Mouse (Mus musculus): Measurements from ENCODE around the gene Sult4a1. TPM values are rescaled to one million over a fixed set of nuclear protein-coding genes. Genes with fewer than 3 reads are reported as not detected.
A peak's percentile ranks its signal among the peaks of the same experiment; 100 is the strongest.

Gene Sult4a1
- polyA plus RNA-seq (2015; fragmentation: Nextera tagmentation; extraction: Ambion mirVana), result 40.3 and 43.3 TPM in 2 replicates

- H3K9ac ChIP-seq, result peak within 1 kb of the TSS; percentile 73
- no peaks in the 10 kb centered on the region for H3K36me3 ChIP-seq (ENCODE audit: poor library complexity, severe bottlenecking)
- H3K9me3 ChIP-seq (replicated peaks), result no peaks in the 10 kb centered on the region
- WGBS, result under 1% methylated on average over 77 of the region's 77 CpGs
- H3K4me3 ChIP-seq, result peak within 1 kb of the TSS; percentile 63
- peaks cover 24% of the 10 kb centered on the region for H3K4me1 ChIP-seq
- H3K27me3 ChIP-seq, result peaks cover 44% of the 10 kb centered on the region
- peak within 1 kb of the TSS; percentile 84 for H3K4me2 ChIP-seq
- ATAC-seq, result peak; percentile 79
- no peak within 1 kb of the TSS for H3K27ac ChIP-seq
Observed at GRCm38 (mm10) chr15:84105105-84105923, at the start of gene Sult4a1. Gene Sult4a1 (minus strand): TSS chr15:84105754.

GRCm38 (mm10) chr15:84140929-84141328 is 35.4 kb upstream of the Sult4a1 start:
- H3K27me3 ChIP-seq, result no peaks in the 10 kb centered on the region
- no peaks in the 10 kb centered on the region for H3K36me3 ChIP-seq (ENCODE audit: poor library complexity, severe bottlenecking)
- peaks cover 13% of the 10 kb centered on the region; the same call in 1 of the 2 replicates for H3K4me1 ChIP-seq
- no peak overlapping the region for H3K4me3 ChIP-seq
- 0 out of 2 replicates have a peak overlapping the region, but pooled peaks have one; percentile 25 for H3K27ac ChIP-seq
- ATAC-seq, result no peak
- no peak overlapping the region for H3K4me2 ChIP-seq
- no peaks in the 10 kb centered on the region for H3K9me3 ChIP-seq (replicated peaks)
- no peak overlapping the region for H3K9ac ChIP-seq
- WGBS, result 35% methylated on average over 5 of the region's 5 CpGs

GRCm38 (mm10) chr15:84140109-84140508 is 34.6 kb upstream of the Sult4a1 start:
- H3K27me3 ChIP-seq, result no peaks in the 10 kb centered on the region
- 48% methylated on average over 3 of the region's 3 CpGs for WGBS
- peaks cover 13% of the 10 kb centered on the region; the same call in 1 of the 2 replicates for H3K4me1 ChIP-seq
- H3K27ac ChIP-seq, result no peak overlapping the region
- H3K36me3 ChIP-seq (ENCODE audit: poor library complexity, severe bottlenecking), result no peaks in the 10 kb centered on the region
- 0 out of 2 replicates have a peak, but pooled peaks cover 3% of the 10 kb centered on the region for H3K9me3 ChIP-seq (replicated peaks)
- H3K9ac ChIP-seq, result no peak overlapping the region
- no peak overlapping the region for H3K4me3 ChIP-seq
- no peak overlapping the region for H3K4me2 ChIP-seq
- no peak for ATAC-seq

DNA sequence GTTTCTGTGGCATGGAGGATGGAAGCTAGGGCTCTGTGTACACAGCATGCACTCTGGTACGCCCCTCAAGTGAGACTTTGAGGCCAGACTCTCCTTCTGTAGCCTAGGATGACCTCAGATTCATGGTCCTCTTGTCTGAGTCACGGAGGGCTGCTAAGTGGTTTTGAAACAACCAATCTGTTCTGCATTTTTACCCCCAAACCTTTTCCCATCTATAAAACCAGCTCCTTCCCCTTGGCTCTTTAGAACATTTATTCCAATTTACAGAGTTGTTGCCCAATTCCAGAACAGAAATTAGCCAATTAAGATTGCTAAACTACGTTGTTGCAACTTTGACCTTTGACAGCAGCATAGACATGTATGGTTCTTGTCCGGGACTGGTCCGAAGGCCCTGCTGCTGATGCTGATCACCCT is 34.0 kb upstream of the Sult4a1 start:
- no peak for ATAC-seq
- peaks cover 13% of the 10 kb centered on the region; the same call in 1 of the 2 replicates for H3K4me1 ChIP-seq
- 0 out of 2 replicates have a peak, but pooled peaks cover 3% of the 10 kb centered on the region for H3K9me3 ChIP-seq (replicated peaks)
- no peak overlapping the region for H3K27ac ChIP-seq
- no peak overlapping the region for H3K4me3 ChIP-seq
- no peak overlapping the region for H3K4me2 ChIP-seq
- no peaks in the 10 kb centered on the region for H3K27me3 ChIP-seq
- H3K36me3 ChIP-seq (ENCODE audit: poor library complexity, severe bottlenecking), result no peaks in the 10 kb centered on the region
- WGBS, result 90% methylated on average over 5 of the region's 5 CpGs
- no peak overlapping the region for H3K9ac ChIP-seq

GRCm38 (mm10) chr15:84136473-84137415 is 31.2 kb upstream of the Sult4a1 start:
- Histone ChIP-seq H3K4me2 (no peak overlapping the region), H3K36me3 (ENCODE audit: poor library complexity, severe bottlenecking) (no peaks in the 10 kb centered on the region), H3K27ac (no peak overlapping the region), H3K4me1 (peaks cover 13% of the 10 kb centered on the region; the same call in 1 of the 2 replicates), H3K9me3 (replicated peaks) (0 out of 2 replicates have a peak, but pooled peaks cover 3% of the 10 kb centered on the region), H3K27me3 (no peaks in the 10 kb centered on the region), H3K4me3 (no peak overlapping the region), H3K9ac (no peak overlapping the region)
- 12% methylated on average over 12 of the region's 12 CpGs for WGBS
- no peak for ATAC-seq

DNA sequence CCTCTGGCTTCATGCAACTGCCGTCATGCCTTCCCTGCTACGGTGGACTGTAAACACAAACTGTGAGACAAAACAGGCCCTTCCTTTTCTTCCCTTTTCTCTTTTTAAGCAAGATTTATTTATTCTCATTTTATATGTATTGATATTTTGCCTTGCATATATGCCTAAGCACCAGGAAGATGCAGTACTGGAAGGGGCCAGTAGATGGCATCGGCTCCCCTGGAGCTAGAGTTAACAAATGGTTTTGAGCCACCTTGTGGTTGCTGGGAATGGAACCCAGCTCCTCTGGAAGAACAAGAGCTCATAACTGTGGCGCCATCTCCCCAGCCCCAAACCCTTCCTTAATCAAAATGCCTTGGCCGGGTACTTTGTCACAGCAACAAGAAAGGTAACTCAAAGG is 29.9 kb upstream of the Sult4a1 start:
- 0 out of 2 replicates have a peak, but pooled peaks cover 3% of the 10 kb centered on the region for H3K9me3 ChIP-seq (replicated peaks)
- no peak for ATAC-seq
- no peak overlapping the region for H3K27ac ChIP-seq
- H3K4me2 ChIP-seq, result no peak overlapping the region
- peaks cover 8% of the 10 kb centered on the region; the same call in 1 of the 2 replicates for H3K4me1 ChIP-seq
- no peak overlapping the region for H3K4me3 ChIP-seq
- no peaks in the 10 kb centered on the region for H3K36me3 ChIP-seq (ENCODE audit: poor library complexity, severe bottlenecking)
- WGBS, result 90% methylated on average over 5 of the region's 5 CpGs
- no peak overlapping the region for H3K9ac ChIP-seq
- H3K27me3 ChIP-seq, result no peaks in the 10 kb centered on the region

- no peaks in the 10 kb centered on the region for H3K27me3 ChIP-seq
- no peak overlapping the region for H3K27ac ChIP-seq
- 0 out of 2 replicates have a peak, but pooled peaks cover 3% of the 10 kb centered on the region for H3K9me3 ChIP-seq (replicated peaks)
- peaks cover 8% of the 10 kb centered on the region; the same call in 1 of the 2 replicates for H3K4me1 ChIP-seq
- 81% methylated on average over 4 of the region's 4 CpGs for WGBS
- H3K4me2 ChIP-seq, result no peak overlapping the region
- no peak for ATAC-seq
- H3K9ac ChIP-seq, result no peak overlapping the region
- no peaks in the 10 kb centered on the region for H3K36me3 ChIP-seq (ENCODE audit: poor library complexity, severe bottlenecking)
- no peak overlapping the region for H3K4me3 ChIP-seq
Observed at GRCm38 (mm10) chr15:84133440-84133839, 27.9 kb upstream of the Sult4a1 start.

GRCm38 (mm10) chr15:84131971-84132370 is 26.4 kb upstream of the Sult4a1 start:
- no peaks in the 10 kb centered on the region for H3K36me3 ChIP-seq (ENCODE audit: poor library complexity, severe bottlenecking)
- WGBS, result 99% methylated on average over 7 of the region's 7 CpGs
- ATAC-seq, result no peak
- no peak overlapping the region for H3K9ac ChIP-seq
- H3K4me2 ChIP-seq, result no peak overlapping the region
- no peak overlapping the region for H3K4me3 ChIP-seq
- no peaks in the 10 kb centered on the region for H3K27me3 ChIP-seq
- peaks cover 5% of the 10 kb centered on the region; the same call in 1 of the 2 replicates for H3K4me1 ChIP-seq
- H3K9me3 ChIP-seq (replicated peaks), result 0 out of 2 replicates have a peak, but pooled peaks cover 3% of the 10 kb centered on the region
- H3K27ac ChIP-seq, result no peak overlapping the region

GRCm38 (mm10) chr15:84131096-84131786 is 25.7 kb upstream of the Sult4a1 start:
- WGBS, result 71% methylated on average over 16 of the region's 16 CpGs

DNA sequence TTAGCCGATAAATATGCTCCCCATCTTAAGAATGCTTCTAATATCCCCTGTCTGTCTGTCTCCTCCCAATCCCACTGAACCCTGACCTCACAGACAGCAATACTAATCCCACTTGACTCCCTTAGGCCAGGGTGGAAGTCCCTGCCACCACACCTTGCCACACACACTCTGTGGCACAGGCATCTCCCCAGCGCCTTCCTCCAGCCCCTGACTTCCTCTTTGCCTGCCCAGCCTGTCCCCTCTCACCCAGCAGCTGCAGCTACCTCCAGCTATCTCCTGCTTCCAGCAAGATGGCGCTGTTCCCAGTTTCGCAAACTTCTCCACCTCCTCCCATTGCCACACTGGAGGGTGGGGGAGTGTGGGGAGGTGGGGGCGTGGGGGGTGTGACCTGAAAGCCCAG is 21.3 kb upstream of the Sult4a1 start:
- Histone ChIP-seq H3K4me1 (no peaks in the 10 kb centered on the region), H3K4me2 (no peak overlapping the region), H3K36me3 (ENCODE audit: poor library complexity, severe bottlenecking) (no peaks in the 10 kb centered on the region), H3K27me3 (no peaks in the 10 kb centered on the region), H3K9me3 (replicated peaks) (no peaks in the 10 kb centered on the region), H3K4me3 (no peak overlapping the region), H3K9ac (no peak overlapping the region), H3K27ac (no peak overlapping the region)
- 44% methylated on average over 4 of the region's 5 CpGs for WGBS
- ATAC-seq, result no peak

More at GRCm38 (mm10) chr15:84131096-84131786, 25.7 kb upstream of the Sult4a1 start:
- Histone ChIP-seq H3K36me3 (ENCODE audit: poor library complexity, severe bottlenecking) (no peaks in the 10 kb centered on the region), H3K4me2 (no peak overlapping the region), H3K4me1 (no peaks in the 10 kb centered on the region), H3K27ac (no peak overlapping the region), H3K9me3 (replicated peaks) (0 out of 2 replicates have a peak, but pooled peaks cover 3% of the 10 kb centered on the region), H3K4me3 (no peak overlapping the region), H3K9ac (no peak overlapping the region), H3K27me3 (no peaks in the 10 kb centered on the region)
- no peak for ATAC-seq

- Histone ChIP-seq H3K4me3 (no peak overlapping the region), H3K9ac (no peak overlapping the region), H3K27ac (no peak overlapping the region), H3K9me3 (replicated peaks) (no peaks in the 10 kb centered on the region), H3K36me3 (ENCODE audit: poor library complexity, severe bottlenecking) (no peaks in the 10 kb centered on the region), H3K27me3 (no peaks in the 10 kb centered on the region), H3K4me1 (no peaks in the 10 kb centered on the region), H3K4me2 (no peak overlapping the region)
- 72% methylated on average over 4 of the region's 4 CpGs for WGBS
- no peak for ATAC-seq
Observed at GRCm38 (mm10) chr15:84126447-84126846, 20.9 kb upstream of the Sult4a1 start.
